ENCODE assay signal across 8 mouse cellular contexts in the genomic region with DNA sequence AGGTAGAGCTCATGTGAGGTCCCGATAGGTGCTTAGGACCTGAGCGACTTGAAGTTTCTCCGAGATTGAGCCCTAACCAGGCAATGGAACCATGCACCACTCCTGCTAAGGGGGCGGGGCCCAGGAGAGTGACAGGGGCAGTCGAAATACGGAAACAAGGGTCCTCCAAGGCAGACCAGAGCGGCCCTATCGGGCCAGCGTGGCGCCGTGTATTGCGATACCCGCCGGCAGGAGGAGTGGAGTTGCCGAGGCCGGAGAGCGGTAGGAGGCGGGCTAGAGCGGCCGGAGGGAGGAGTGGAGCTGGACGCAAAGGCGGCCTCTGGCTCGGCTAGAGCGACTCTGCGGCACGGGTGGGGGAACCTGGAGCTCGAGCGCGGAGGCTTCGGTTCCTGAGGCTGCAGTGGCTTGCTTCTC. TPM values are rescaled to one million over a fixed set of nuclear protein-coding genes. Genes with fewer than 3 reads are reported as not detected.
DNase-seq lines count a peak whose midpoint lies in the region; ATAC-seq and TF ChIP-seq lines count a peak whose summit lies in the region.

No protein-coding gene starts in this region.

- peak overlapping the region; percentile 63 for H3K4me2 ChIP-seq in forebrain, embryonic 16.5 days (ENCODE audit: low read length)
- peak overlapping the region; percentile 87 for H3K4me2 ChIP-seq in lung, embryonic 14.5 days

- TF ChIP-seq POLR2A in olfactory bulb, adult 2 months (IDR thresholded peaks at IDR 0.05; ENCODE audit: insufficient read depth, low read depth, low read length) = peak; percentile 41; the same call in 1 of the 2 replicates
- TF ChIP-seq POLR2A in thymus, adult 2 months (IDR thresholded peaks at IDR 0.05; ENCODE audit: control insufficient read depth, extremely low read depth, insufficient read depth, low read length, poor library complexity) = peak; percentile 52

- WGBS in forebrain, embryonic 16.5 days = under 1% methylated on average over 30 of the region's 30 CpGs
- WGBS in lung, embryonic 14.5 days = under 1% methylated on average over 30 of the region's 30 CpGs
- WGBS in olfactory bulb, adult 2 months = under 1% methylated on average over 24 of the region's 30 CpGs
- under 1% methylated on average over 29 of the region's 30 CpGs for WGBS in thymus, adult 2 months

- intact Hi-C loops in heart, postnatal 36 days (cut with DNase I) = loop anchor here (1.0 to 5.0 kb wide), 3 partner anchors 13 to 168 kb away; a partner anchor contains a TSS

- H3K4me3 ChIP-seq in G1E (ENCODE audit: low read depth, low read length) = peak overlapping the region; percentile 78
- peak overlapping the region; percentile 68 for H3K4me3 ChIP-seq in forebrain, embryonic 16.5 days (replicated peaks; ENCODE audit: low read length)
- peak overlapping the region; percentile 84 for H3K4me3 ChIP-seq in layer of hippocampus, adult 2 months
- peak overlapping the region; percentile 60 for H3K4me3 ChIP-seq in lung, embryonic 14.5 days (ENCODE audit: low read depth, low read length)
- H3K4me3 ChIP-seq in olfactory bulb, adult 2 months (ENCODE audit: insufficient read depth, low read depth, low read length) = peak overlapping the region; percentile 71
- H3K4me3 ChIP-seq in thymus, adult 2 months (ENCODE audit: control insufficient read depth, insufficient read depth, low read length) = peak overlapping the region; percentile 85

- H3K9me3 ChIP-seq in G1E (replicated peaks) = no peaks in the 10 kb centered on the region
- no peaks in the 10 kb centered on the region for H3K9me3 ChIP-seq in forebrain, embryonic 16.5 days (ENCODE audit: control insufficient read depth, low read length)
- H3K9me3 ChIP-seq in lung, embryonic 14.5 days (ENCODE audit: low read depth, low read length) = no peaks in the 10 kb centered on the region

- no peak for TF ChIP-seq CTCF in G1E (IDR thresholded peaks at IDR 0.05; ENCODE audit: low read depth, low read length)
- TF ChIP-seq CTCF in layer of hippocampus, adult 2 months (conservative IDR thresholded peaks at IDR 0.05) = peak; percentile 76
- TF ChIP-seq CTCF in lung, embryonic 14.5 days (IDR thresholded peaks at IDR 0.05; ENCODE audit: low read depth) = peak; percentile 81
- TF ChIP-seq CTCF in olfactory bulb, adult 2 months (IDR thresholded peaks at IDR 0.05; ENCODE audit: insufficient read depth, low read depth, low read length) = no peak
- TF ChIP-seq CTCF in thymus, adult 2 months (IDR thresholded peaks at IDR 0.05; ENCODE audit: borderline replicate concordance, control insufficient read depth, extremely low read depth, insufficient read depth, low read length, poor library complexity) = peak; percentile 57; the same call in 1 of the 2 replicates

- peak overlapping the region; percentile 53 for H3K27ac ChIP-seq in forebrain, embryonic 16.5 days (ENCODE audit: low read length)
- peak overlapping the region; percentile 89 for H3K27ac ChIP-seq in layer of hippocampus, adult 2 months
- H3K27ac ChIP-seq in lung, embryonic 14.5 days (ENCODE audit: low read depth) = peak overlapping the region; percentile 81
- peak overlapping the region; percentile 73; the same call in 1 of the 2 replicates for H3K27ac ChIP-seq in olfactory bulb, adult 2 months (ENCODE audit: insufficient read depth, low read depth, low read length)
- H3K27ac ChIP-seq in thymus, adult 2 months (ENCODE audit: control insufficient read depth, insufficient read depth, low read length) = peak overlapping the region; percentile 77

- peak; percentile 91 for ATAC-seq in G1E (ENCODE audit: extremely low read depth, insufficient number of reproducible peaks, low FRiP score, poor library complexity, severe bottlenecking)
- peak; percentile 99 for ATAC-seq in forebrain, embryonic 16.5 days
- peak; percentile 97 for ATAC-seq in lung, embryonic 14.5 days (ENCODE audit: insufficient read depth)

- peaks cover 41% of the 10 kb centered on the region for H3K36me3 ChIP-seq in G1E (replicated peaks)
- H3K36me3 ChIP-seq in forebrain, embryonic 16.5 days (ENCODE audit: control insufficient read depth, insufficient read depth) = peaks cover 2% of the 10 kb centered on the region; the same call in 1 of the 2 replicates
- H3K36me3 ChIP-seq in lung, embryonic 14.5 days (ENCODE audit: insufficient read depth) = peaks cover 10% of the 10 kb centered on the region
- H3K36me3 ChIP-seq in thymus, adult 2 months (ENCODE audit: control insufficient read depth, insufficient read depth, low read length) = peaks cover 9% of the 10 kb centered on the region

- peaks cover 64% of the 10 kb centered on the region for H3K4me1 ChIP-seq in G1E (ENCODE audit: insufficient read depth, low read depth, low read length)
- peaks cover 32% of the 10 kb centered on the region for H3K4me1 ChIP-seq in forebrain, embryonic 16.5 days (replicated peaks; ENCODE audit: control insufficient read depth, insufficient read depth, low read length)
- H3K4me1 ChIP-seq in lung, embryonic 14.5 days (ENCODE audit: insufficient read depth) = peaks cover 9% of the 10 kb centered on the region
- peaks cover 28% of the 10 kb centered on the region for H3K4me1 ChIP-seq in olfactory bulb, adult 2 months (ENCODE audit: control insufficient read depth, insufficient read depth, low read length)
- H3K4me1 ChIP-seq in thymus, adult 2 months (replicated peaks; ENCODE audit: control insufficient read depth, insufficient read depth, low read length) = peaks cover 39% of the 10 kb centered on the region

- H3K9ac ChIP-seq in forebrain, embryonic 16.5 days (replicated peaks; ENCODE audit: low read depth, low read length) = peak overlapping the region; percentile 57
- H3K9ac ChIP-seq in lung, embryonic 14.5 days = peak overlapping the region; percentile 80

- H3K27me3 ChIP-seq in G1E (ENCODE audit: insufficient read depth, low read length) = no peaks in the 10 kb centered on the region; the same call in 1 of the 2 replicates
- no peaks in the 10 kb centered on the region for H3K27me3 ChIP-seq in forebrain, embryonic 16.5 days (replicated peaks; ENCODE audit: control insufficient read depth, insufficient read depth, low read length)
- H3K27me3 ChIP-seq in lung, embryonic 14.5 days (ENCODE audit: insufficient read depth, low read length) = no peaks in the 10 kb centered on the region
- H3K27me3 ChIP-seq in thymus, adult 2 months (ENCODE audit: control insufficient read depth, insufficient read depth, low read length) = no peaks in the 10 kb centered on the region

- peak; percentile 97 for DNase-seq in G1E (ENCODE audit: low spot score)
- DNase-seq in cerebellum, adult 18-20 months = peak; percentile 96 to 98
- peak; percentile 92 to 95 for DNase-seq in heart, postnatal 36 days
- DNase-seq in layer of hippocampus, adult 2 months (ENCODE audit: low spot score in 2 of 2) = peak; percentile 95 to 98
- peak; percentile 99 for DNase-seq in lung, embryonic 14.5 days
- peak; percentile 97 for DNase-seq in thymus, adult 2 months

RNA-seq across cellular contexts. Expression of a gene that starts 1.4 kb away (rescaled TPM):
- total RNA-seq in G1E (2014; fragmentation: Nextera tagmentation) = 97.4 and 107 TPM in 2 replicates
- 38.3 and 48.2 TPM in 2 replicates for total RNA-seq in G1E (2017)
- 365 and 371 TPM in 2 replicates for polyA plus RNA-seq in G1E (2012)
- polyA plus RNA-seq in forebrain, embryonic 16.5 days (2015; fragmentation: Nextera tagmentation; extraction: Ambion mirVana) = 61.7 and 73.7 TPM in 2 replicates
- total RNA-seq in heart, postnatal 36 days (2021) = 10 to 100 TPM; 48.8 to 52.8 TPM
- total RNA-seq in layer of hippocampus, adult 2 months (2021) = 10 to 100 TPM; 88.3 to 100.0 TPM
- polyA plus RNA-seq in lung, embryonic 14.5 days (2014; fragmentation: Nextera tagmentation; extraction: Ambion mirVana) = 109 and 120 TPM in 2 replicates
- 291 and 636 TPM in 2 replicates for polyA plus RNA-seq in olfactory bulb, adult 2 months (2012; ENCODE audit: insufficient read depth, insufficient read length, low replicate concordance, missing spikeins)
- polyA plus RNA-seq in thymus, adult 2 months (2012; rRNA removed) = 1,726 and 1,877 TPM in 2 replicates

RNA-seq across cellular contexts. Expression of a gene that starts 6.9 kb away (rescaled TPM):
- total RNA-seq in G1E (2014; fragmentation: Nextera tagmentation) = not detected in 2 replicates
- total RNA-seq in G1E (2017) = 0.11 TPM in 1 of 2 replicates, not detected in the other
- polyA plus RNA-seq in G1E (2012) = 0.04 TPM in 1 of 2 replicates, not detected in the other
- 0.16 and 0.19 TPM in 2 replicates for polyA plus RNA-seq in forebrain, embryonic 16.5 days (2015; fragmentation: Nextera tagmentation; extraction: Ambion mirVana)
- total RNA-seq in heart, postnatal 36 days (2021) = 1 to 10 TPM; 1.7 to 2.5 TPM
- not detected for total RNA-seq in layer of hippocampus, adult 2 months (2021)
- polyA plus RNA-seq in lung, embryonic 14.5 days (2014; fragmentation: Nextera tagmentation; extraction: Ambion mirVana) = 0.16 and 0.24 TPM in 2 replicates
- polyA plus RNA-seq in olfactory bulb, adult 2 months (2012; ENCODE audit: insufficient read depth, insufficient read length, low replicate concordance, missing spikeins) = not detected in 2 replicates
- polyA plus RNA-seq in thymus, adult 2 months (2012; rRNA removed) = 38.2 and 44.0 TPM in 2 replicates

RNA-seq across cellular contexts. Expression of a gene that starts 19.9 kb away (rescaled TPM):
- total RNA-seq in G1E (2014; fragmentation: Nextera tagmentation) (877 and 949 TPM in 2 replicates), G1E (2017) (1,262 and 1,401 TPM in 2 replicates)
- polyA plus RNA-seq in G1E (2012) = 2,998 and 3,499 TPM in 2 replicates
- 1,290 and 1,309 TPM in 2 replicates for polyA plus RNA-seq in forebrain, embryonic 16.5 days (2015; fragmentation: Nextera tagmentation; extraction: Ambion mirVana)
- total RNA-seq in heart, postnatal 36 days (2021) = 100 to 1,000 TPM; 514 to 531 TPM
- 100 to 1,000 TPM; 501 to 525 TPM for total RNA-seq in layer of hippocampus, adult 2 months (2021)
- polyA plus RNA-seq in lung, embryonic 14.5 days (2014; fragmentation: Nextera tagmentation; extraction: Ambion mirVana) = 3,015 and 3,069 TPM in 2 replicates
- 1,132 TPM in 1 of 2 replicates, not detected in the other for polyA plus RNA-seq in olfactory bulb, adult 2 months (2012; ENCODE audit: insufficient read depth, insufficient read length, low replicate concordance, missing spikeins)
- polyA plus RNA-seq in thymus, adult 2 months (2012; rRNA removed) = 543 and 698 TPM in 2 replicates

RNA-seq across cellular contexts. Expression of a gene that starts 34.2 kb away (rescaled TPM):
- total RNA-seq in G1E (2014; fragmentation: Nextera tagmentation) (not detected in 2 replicates), G1E (2017) (not detected in 2 replicates)
- polyA plus RNA-seq in G1E (2012) = not detected in 2 replicates
- polyA plus RNA-seq in forebrain, embryonic 16.5 days (2015; fragmentation: Nextera tagmentation; extraction: Ambion mirVana) = not detected in 2 replicates
- not detected for total RNA-seq in heart, postnatal 36 days (2021)
- not detected for total RNA-seq in layer of hippocampus, adult 2 months (2021)
- not detected in 2 replicates for polyA plus RNA-seq in lung, embryonic 14.5 days (2014; fragmentation: Nextera tagmentation; extraction: Ambion mirVana)
- not detected in 2 replicates for polyA plus RNA-seq in olfactory bulb, adult 2 months (2012; ENCODE audit: insufficient read depth, insufficient read length, low replicate concordance, missing spikeins)
- polyA plus RNA-seq in thymus, adult 2 months (2012; rRNA removed) = not detected in 2 replicates

RNA-seq across cellular contexts. Expression of a gene that starts 34.3 kb away (rescaled TPM):
- not detected in 2 replicates for total RNA-seq in G1E (2014; fragmentation: Nextera tagmentation)
- total RNA-seq in G1E (2017) = 0.11 and 0.17 TPM in 2 replicates
- not detected in 2 replicates for polyA plus RNA-seq in G1E (2012)
- not detected in 2 replicates for polyA plus RNA-seq in forebrain, embryonic 16.5 days (2015; fragmentation: Nextera tagmentation; extraction: Ambion mirVana)
- total RNA-seq in heart, postnatal 36 days (2021) = not detected
- not detected for total RNA-seq in layer of hippocampus, adult 2 months (2021)
- polyA plus RNA-seq in lung, embryonic 14.5 days (2014; fragmentation: Nextera tagmentation; extraction: Ambion mirVana) = not detected in 2 replicates
- polyA plus RNA-seq in olfactory bulb, adult 2 months (2012; ENCODE audit: insufficient read depth, insufficient read length, low replicate concordance, missing spikeins) = not detected in 2 replicates
- 0.15 TPM in 1 of 2 replicates, not detected in the other for polyA plus RNA-seq in thymus, adult 2 months (2012; rRNA removed)

Comparison
In these comparisons a context has a peak if more than half of its experiments do, and no peak if none do; other contexts are left out.
1. Peak in every context shown above with its lines: DNase-seq, ATAC-seq, H3K4me3 ChIP-seq and H3K27ac ChIP-seq.
2. CTCF ChIP-seq: peak in layer of hippocampus, adult 2 months (single experiment), lung, embryonic 14.5 days (single experiment) and thymus, adult 2 months (single experiment); none in G1E (single experiment) and olfactory bulb, adult 2 months (single experiment).